Mouse (Mus musculus): ENCODE data around the gene Actl11.

The Actl11 gene

DNA sequence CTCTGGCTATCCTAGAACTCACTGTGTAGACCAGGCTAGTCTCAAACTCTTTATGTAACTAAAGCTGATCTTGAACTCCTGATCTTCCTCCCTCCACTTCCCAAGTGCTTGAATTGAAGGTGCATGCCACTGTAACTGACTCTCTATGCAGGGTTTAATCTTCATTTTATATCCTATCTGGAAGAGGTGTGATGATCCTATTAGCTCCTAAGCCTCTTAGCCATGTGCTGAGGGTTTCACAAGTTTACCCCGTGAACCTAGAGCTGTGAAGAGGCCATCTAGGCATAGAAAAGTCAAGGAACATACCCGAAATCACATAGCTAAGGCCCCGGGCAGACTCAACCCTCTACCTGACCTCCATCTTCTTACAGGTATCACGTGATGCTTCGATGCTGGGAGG lies 8.8 kb upstream of the Actl11 start:
- no peak for DNase-seq (ENCODE audit: low read depth, low spot score)

DNA sequence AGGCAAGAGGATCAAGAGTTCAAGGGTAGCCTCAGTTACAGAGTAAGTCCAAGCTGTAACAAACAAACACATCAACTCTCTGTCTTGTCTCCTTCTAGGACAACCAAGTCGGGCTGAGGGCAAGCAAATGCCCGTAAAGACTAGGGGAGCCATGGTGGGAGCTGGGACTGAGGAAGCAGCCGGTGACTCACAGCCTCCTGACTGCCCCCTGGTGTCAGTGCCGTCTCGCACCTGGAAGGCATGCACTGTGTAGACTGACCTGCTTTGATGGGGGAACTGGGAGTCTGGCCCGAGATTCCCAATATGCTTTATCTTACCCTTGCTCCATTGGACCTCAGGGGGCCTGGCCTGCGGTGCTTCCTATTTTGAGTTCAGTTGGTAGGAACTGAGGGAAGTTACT lies 5.2 kb upstream of the Actl11 start:
- DNase-seq (ENCODE audit: low read depth, low spot score), result peak; percentile 52

DNA sequence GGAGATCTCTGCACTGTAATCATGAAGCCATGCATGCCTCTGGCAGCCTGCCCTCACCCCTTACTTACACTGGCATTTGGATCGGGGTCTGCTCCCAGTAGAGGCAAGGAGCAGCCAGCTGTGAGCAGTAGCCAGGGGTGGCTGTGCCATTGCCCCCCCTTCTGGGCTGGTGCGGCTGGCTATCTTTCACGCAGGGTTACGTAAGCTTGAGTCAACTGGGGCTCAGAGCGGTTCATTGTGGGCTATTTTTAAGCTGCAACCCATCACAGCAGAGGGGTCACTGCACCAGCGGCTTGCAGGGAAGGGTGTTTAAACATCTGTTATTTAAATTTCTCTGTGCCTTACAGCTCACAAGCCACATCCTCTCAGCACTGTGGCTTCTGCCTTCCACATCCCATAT lies 4.3 kb upstream of the Actl11 start:
- peak; percentile 48 for DNase-seq (ENCODE audit: low read depth, low spot score)

DNA sequence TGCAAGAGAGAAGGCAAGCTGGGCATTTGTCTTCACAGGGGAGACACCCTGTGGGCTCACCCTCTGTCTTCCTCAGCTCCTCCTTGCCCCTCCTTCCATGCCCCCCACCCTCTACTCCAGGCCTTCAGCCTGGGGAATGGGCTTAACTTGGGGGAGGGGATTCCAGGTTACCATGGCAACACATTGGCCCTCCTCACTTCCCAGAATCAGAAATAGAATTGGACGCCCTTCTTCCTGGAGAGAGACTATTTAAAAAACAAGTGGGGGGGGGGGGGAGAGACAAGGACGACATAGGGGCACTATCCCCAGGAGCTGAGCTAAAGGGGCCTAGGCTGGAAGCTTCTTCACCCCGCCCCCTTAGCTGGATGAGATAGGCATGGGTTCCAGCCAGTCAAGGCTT lies 3.0 kb upstream of the Actl11 start:
- no peak for DNase-seq (ENCODE audit: low read depth, low spot score)

DNA sequence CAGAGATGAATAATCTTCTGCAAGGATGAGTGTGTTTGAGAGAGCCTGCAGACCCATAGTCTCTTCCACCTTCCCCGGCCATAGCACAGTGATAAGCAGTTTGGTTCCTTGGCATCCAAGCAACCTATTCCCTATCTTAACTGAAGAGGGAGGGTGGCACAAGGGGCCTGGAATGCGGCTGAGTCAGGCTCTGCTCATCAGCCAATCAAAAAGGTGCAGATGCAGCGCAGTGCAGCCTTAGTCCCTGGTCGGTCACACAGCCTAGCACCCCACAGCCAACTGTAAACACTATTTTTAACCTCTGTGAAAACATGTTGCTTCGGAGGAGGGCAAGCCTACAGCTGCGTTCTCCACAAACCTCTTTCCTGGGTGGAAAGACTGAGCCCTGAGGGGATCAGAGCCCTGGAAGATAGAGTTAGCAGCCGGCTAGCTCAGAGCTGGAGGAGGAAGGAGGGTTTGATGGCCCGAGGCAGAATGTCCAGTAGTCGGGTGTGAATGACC lies 1.3 kb upstream of the Actl11 start:
- DNase-seq (ENCODE audit: low read depth, low spot score), result no peak

DNA sequence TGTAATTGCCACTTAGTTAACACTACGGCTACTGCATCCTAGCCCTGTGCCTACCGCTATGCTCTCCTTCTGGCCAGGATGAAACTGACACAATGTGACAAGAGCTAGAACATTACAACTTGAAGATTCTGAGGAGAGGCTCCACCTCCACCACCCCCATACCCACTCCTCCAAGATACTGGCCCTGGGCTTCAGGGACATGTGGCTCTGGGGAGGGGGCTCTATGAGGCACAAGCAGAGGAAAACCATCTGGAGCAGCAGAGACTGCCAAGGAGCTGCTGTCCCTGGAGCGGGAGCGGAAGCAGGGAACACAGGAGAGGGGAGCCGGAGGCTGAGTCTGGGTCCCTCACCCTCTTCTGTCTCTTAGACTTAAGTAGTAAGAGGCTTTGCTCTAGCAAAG lies 520 bp upstream of the Actl11 start:
- DNase-seq (ENCODE audit: low read depth, low spot score), result no peak

DNA sequence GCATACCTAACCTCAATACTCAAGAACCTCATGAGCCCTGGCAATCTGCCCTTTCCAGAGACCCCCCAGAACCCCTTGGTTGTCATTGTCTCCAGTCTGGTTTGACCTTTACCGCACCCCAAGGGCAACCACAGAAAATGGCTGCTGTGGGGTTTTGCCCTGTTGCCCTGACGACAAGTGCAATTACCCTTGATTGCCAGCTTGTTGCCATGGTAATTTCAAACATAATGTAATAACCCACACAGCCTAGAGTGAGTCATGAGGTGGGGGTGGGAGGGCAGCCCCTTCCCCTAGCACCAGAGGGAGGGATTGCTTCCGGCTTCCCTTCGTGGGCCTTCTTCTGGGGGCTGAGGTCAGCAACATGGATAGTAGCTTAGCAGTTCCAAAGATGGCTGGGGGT lies 4.0 kb downstream of the Actl11 start:
- no peak for DNase-seq (ENCODE audit: low read depth, low spot score)

DNA sequence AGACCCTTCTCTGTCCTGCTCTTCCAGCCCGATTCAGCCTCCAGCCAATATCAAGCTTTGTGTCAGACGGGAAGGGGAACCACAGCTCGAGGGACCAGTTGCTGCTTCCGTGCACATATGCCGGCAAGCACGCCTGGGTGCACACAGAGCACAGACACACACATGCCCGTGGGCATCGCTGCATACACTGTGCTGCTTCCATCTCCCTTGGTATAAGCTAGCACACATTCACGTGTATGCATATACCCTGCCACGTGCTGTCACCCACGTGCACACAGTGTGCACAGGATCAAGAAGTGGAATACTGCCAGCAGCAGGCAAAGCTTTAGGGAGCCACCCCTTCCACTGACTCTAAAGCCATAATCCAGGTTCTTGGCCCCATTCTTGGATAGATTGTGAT lies 5.9 kb downstream of the Actl11 start:
- DNase-seq (ENCODE audit: low read depth, low spot score), result peak; percentile 50

DNA sequence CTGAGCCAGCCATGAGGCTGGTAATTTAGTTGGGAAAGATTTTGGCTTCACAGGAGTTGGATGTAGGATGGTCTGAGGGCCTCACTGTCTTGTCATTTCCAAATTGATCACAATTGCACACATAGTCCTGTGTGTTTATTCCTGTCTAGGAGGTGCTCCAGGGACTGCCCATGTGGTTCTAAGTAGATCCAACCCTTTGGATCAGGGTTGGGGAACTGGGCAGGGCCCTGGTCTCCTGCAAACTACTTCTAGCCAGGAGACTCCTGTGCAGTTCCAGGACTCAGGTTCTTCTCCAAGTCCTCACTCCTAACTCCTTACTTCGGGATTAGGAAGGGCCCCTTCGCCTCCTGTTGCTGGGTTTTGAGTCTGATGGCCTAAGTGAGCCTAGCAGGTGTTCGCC lies 7.1 kb downstream of the Actl11 start, which contains the start of gene Camkv:
TSS of gene Camkv (plus strand) at position 301 of the 400 bp plus-strand sequence.
- no peak for DNase-seq (ENCODE audit: low read depth, low spot score)

DNA sequence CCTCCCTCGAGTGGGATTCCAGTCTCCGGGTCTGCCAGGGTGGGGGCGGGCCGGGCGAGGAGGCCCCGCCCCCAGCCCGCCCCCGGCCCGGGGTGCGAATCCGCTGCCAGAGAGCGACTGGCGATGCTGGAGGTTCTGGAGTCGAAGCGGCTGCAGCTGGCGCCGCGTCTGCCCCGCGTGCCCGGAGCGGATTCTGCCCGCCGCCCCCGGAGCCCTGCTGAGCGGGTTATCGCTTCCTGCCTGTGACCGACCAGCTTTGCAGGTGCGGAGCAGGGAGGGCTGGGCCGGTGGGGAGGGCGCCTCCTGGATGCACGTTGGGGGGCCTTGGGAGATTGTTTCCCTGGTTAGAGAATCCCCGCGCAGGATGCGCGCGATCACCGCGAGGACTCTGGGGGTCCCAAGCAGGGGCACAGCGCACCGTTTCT lies 7.5 kb downstream of the Actl11 start:
- DNase-seq (ENCODE audit: low read depth, low spot score), result peak; percentile 51

DNA sequence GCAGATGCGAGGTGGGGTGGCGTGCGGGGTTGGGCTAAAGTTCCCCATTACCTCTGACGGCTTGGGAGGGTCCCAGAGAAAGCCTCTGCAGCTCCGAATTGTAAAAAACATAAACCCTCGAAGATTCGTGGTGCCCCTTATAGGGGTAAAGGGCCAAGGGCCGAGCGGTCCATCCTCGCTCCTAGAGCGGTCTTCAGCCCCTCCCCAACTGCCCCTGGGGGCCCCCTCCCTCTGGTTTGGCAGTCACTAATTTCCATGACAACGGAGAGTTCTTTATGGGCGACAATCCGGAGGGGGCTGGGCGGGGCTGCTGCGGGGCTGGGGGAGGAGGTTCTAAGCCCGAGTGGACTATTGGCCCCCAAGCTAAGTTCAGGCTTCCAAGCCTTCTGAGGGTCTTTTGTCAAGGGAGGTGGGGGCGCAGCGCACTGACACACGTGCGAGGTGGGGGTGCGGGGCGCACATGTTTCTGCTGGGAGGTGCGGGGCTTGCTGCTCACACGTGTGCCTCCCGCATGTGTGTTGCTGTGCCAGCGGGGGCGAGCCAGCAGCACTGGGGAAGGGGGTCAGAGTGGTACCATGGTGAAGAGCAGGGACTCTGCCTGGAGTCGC lies 8.1 kb downstream of the Actl11 start:
- DNase-seq (ENCODE audit: low read depth, low spot score), result no peak

DNA sequence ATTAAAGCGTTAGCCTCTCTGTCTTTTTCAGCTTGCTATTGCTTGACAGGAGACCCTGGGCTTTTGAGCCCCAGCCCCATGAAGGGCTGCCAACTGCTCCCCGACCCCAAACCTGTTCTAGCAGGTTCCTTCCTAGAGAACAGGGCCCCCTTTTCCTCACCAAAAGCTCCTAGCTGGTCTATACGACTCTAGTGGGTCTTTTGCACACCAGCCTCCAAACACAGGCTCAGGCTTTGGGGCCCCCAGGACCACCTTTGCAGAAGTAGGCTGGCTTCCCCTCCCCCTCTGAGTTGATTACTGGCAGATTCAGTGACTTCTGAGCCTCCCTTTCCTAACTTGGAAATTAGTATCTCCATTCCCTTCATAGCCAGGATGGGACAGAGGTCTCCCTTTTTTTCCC lies 8.6 kb downstream of the Actl11 start:
- no peak for DNase-seq (ENCODE audit: low read depth, low spot score)

DNA sequence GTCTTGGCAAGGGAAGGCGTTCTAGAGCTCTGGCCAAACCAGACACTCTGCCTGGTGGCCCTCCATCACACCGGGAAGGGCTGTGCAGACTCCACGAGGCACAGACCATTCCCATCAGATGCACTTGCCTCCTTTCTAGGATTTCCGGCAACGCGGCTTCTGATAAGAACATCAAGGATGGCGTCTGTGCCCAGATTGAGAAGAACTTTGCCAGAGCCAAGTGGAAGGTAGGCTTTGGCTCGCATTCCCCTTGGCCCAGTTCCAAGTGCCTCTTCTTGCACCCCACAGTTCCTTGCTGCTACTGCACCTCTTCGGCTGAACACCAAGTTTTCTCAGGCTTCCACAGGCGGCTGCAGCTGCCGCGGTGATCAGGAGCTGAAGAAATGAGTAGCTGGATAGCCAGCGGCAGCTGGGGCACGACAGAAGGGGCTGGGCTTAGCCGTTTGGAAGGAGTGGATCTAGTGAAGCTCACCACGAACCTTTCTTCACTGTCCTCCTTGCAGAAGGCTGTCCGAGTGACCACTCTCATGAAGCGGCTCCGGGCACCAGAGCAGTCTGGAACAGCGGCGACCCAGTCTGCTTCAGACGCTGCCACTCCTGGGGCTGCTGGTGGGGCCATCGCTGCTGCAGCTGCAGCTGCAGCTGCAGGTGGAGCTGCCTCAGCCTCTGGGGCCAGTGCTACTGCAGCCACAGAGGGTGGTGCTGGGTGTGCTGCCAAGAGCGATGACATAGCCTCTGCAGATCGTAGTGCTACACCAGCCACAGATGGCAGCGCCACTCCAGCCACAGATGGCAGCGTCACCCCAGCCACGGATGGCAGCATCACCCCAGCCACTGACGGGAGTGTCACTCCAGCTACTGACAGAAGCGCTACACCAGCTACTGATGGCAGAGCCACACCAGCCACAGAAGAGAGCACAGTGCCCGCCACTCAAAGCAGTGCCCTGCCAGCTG lies 19.2 kb downstream of the Actl11 start:
- DNase-seq (ENCODE audit: low read depth, low spot score), result peak; percentile 18

DNA sequence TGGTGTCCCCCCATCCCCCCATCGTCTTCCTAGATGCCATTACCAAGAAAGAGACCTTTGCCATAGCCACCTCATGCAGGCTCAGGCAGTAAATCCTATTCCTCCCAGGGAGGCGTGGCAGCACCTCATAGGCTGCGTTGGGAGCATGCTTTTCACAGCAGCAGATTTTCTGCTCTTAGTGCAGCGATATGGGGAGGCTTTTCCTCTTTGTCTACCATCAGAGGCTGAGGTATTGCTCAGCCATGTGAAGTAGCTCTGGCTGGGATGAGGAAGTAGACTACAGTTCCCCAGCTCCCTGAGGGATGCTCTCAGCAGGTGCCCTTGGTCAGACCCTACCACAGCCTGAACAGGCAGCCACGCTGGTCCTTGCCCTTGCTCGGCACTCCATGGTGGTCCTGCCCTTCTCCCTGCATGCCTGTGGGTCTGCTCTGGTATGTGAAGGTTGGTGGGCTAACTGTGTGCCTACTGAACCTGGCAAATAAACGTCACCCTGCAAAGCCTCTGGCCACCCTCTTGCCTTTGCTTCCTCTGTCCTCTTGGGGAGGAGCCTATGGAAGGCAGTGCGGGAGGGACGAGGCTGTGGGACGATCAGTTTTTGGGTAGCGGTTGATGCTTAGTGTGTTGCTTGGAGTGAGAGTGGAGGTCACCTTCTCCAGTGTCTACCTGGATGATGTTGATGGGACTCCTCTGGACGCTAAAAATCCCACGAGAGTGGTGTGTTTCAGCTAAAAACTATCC lies 21.1 kb downstream of the Actl11 start:
- no peak for DNase-seq (ENCODE audit: low read depth, low spot score)

DNA sequence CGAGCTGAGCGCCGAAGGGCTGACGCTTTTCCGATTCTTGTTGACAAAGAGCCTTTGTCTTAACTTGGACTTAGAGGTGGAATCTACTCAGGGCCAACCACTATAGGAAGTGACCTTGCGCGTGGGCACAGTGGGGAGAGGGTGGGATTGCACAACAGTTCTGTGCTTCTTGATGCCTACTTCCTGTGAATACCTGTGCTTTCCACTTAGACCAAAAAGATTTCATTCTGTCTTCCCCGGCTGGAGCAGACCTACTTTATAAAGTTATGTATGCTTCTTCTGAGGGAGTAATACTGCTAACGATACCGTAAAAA lies 21.6 kb downstream of the Actl11 start, which contains the start of gene Traip:
TSS of gene Traip (plus strand) at position 215 of the 314 bp plus-strand sequence.
- DNase-seq (ENCODE audit: low read depth, low spot score), result no peak

DNA sequence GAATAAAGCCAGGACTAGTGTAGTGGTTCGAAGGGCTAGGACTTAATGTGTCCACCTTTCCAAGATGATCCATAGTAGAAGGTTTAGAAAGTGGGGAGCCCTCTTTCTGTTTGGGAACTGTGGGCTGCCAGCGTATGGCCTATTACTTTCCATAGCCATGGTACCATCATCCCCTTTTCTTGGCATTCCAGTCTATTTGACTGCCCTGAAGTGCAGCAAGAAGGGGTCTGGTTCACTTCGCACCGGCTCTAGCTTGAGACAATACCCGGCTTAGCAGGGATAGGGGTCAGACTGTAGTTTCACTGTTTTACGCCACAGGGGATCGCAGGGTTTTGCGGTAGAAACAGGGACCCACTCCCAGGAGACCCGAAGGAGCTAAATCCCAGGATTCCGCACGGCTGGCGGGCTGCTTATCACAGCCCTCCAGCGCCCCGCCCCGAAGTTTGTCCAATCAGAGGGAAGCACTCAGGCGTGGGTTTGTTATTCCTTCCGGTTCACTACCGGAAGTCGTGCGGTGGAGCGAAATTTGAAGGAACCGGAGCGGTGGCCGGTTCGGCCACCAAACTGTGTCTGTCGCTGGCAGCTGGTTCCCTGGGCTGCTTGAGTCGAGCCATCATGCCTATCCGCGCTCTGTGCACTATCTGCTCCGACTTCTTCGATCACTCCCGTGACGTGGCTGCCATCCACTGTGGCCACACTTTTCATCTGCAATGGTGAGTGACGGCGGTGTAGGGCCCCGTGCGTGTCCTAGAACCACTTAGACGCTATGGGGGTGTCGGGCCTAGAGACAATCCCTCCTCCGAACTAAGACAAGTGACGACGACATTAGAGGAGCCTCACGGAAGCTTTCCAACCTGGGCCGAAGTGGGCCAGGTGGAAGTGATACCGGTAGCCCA lies 22.4 kb downstream of the Actl11 start:
- peak; percentile 82 for DNase-seq (ENCODE audit: low read depth, low spot score)

DNA sequence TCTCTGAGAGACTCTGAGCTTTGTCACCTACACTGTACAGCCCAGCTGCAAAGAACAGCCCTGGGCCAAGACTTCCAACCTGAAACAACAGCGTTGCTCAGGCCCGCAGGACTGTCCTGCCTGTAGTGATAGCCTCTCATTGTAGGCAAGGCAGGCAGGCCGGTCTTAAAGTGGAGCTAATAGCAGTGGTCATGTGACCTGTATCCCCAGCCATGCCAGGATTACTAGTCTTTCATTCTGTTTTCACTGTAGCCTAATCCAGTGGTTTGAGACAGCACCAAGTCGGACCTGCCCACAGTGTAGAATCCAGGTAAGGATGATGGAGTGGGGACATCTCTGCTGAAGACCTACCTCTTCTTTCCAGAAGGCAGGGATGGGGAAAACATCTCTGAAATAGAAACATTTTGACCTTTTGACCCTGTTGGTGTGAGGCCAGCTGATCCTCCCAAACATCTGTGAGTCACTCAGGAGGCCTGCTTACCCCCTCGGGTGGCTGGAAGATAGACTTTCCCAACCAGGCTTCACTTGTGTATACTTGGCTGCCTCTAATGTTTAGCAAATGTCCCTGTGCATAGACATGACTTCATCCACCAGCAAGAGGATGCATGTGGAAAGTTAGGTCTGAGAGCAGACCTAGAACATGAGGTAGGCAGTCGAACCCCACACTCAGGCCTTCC lies 27.5 kb downstream of the Actl11 start:
- DNase-seq (ENCODE audit: low read depth, low spot score), result no peak

DNA sequence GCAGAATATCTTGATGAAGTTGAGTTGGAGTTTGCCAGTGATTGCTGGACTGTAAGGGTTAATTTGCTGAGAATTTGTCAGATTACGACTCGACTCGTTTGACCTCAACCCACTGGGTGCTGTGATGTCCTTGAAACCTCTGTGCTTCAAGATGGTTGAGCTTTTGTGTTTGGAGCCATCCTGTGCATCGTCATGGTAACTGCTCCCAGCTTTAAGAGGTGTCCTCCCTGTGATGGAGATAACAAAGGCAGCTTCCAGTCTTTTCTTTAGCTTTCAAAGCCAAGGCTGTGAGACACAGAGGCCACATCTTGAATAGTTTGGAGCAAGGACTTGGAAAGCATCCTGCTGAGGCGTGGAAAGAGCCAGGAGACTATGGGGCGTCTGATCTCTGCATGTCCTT lies 28.9 kb downstream of the Actl11 start:
- no peak for DNase-seq (ENCODE audit: low read depth, low spot score)

DNA sequence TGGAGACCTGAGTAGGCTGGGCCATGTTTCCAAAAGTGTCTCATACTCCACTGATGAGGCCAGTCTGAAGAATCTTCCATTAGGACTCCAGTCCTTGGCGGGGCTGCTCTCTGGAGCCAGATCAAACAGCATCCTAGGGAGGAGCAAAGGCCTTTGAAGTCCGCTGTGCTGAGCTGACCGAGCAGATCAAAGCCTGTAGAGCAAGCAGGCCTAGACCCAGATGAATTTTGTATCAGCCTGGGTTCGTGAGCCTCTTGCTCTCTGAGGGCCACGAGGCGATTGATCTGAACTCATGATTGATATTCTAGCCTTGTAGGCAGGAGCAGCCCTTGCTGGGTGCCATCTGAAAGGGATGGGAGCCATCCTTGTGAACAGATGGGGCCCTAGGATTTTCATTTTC lies 31.6 kb downstream of the Actl11 start:
- DNase-seq (ENCODE audit: low read depth, low spot score), result no peak

DNA sequence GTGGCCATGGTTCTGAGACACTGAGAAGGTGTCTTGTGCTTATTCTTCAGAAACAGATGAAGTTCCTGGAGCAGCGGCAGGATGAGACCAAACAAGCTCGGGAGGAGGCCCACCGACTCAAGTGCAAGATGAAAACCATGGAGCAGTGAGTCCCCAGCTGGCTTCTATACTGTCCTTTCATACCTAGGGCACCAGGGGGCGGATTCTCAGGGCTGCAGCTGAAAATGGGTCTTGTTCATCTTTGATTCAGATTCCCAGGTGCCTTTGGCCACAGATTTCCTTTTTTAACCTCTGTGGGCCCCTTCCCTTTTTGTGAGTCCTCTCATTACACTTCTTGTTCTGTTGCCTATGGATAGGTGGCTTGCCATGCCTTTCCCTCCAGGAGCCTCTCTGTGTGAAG lies 32.7 kb downstream of the Actl11 start:
- peak; percentile 36 for DNase-seq (ENCODE audit: low read depth, low spot score)

DNA sequence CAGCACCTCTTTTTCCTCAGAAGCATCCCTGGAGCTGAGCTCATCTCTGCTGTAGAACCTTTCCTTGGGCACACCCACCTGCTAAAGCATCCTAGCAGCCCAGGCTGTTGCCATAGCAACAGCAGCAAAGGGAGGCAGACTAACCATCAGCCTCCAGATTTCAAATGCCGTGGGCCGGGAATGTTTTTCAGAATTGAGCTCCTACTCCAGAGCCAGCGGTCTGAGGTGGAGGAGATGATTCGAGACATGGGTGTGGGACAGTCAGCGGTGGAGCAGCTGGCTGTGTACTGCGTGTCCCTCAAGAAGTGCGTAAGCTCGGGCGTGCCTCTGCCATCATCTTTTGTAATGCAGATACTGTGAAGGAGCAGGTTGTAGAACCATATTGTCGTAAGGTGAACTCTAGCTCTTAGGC lies 33.1 kb downstream of the Actl11 start:
- no peak for DNase-seq (ENCODE audit: low read depth, low spot score)

Data from A20 (cell line).